Mouse (Mus musculus) hindbrain, embryonic 12.5 days (tissue): ENCODE results near the gene Kcnt2. TPM values are rescaled to one million over a fixed set of nuclear protein-coding genes. Genes with fewer than 3 reads are reported as not detected.
A peak's percentile ranks its signal among the peaks of the same experiment; 100 is the strongest.

Source experiments
- ATAC-seq: fragments of 200-750 bp; cut with Nextera tagmentation; 2 replicates; pipeline ENCODE4 v1.8.0; 2017; ENCODE audit warnings: moderate TSS enrichment; ENCODE audit not compliant: low FRiP score
- H3K27ac ChIP-seq: fragments of 300-500 bp; sonication (generic); 2 replicates; pipeline ENCODE4 v1.5.1; 2016; ENCODE audit warnings: mild to moderate bottlenecking
- H3K27me3 ChIP-seq: fragments of 300-500 bp; sonication (generic); 2 replicates; pipeline ENCODE4 v1.6.1; 2016; ENCODE audit warnings: mild to moderate bottlenecking
- H3K36me3 ChIP-seq: fragments of 300-500 bp; sonication (generic); 2 replicates; pipeline ENCODE4 v1.6.1; 2016; ENCODE audit warnings: mild to moderate bottlenecking
- H3K4me1 ChIP-seq: fragments of 300-500 bp; sonication (generic); 2 replicates; pipeline ENCODE4 v1.6.1; 2016
- H3K4me2 ChIP-seq: fragments of 300-500 bp; sonication (generic); replicated peaks from 2 replicates; pipeline ENCODE4 v1.6.1; 2016; ENCODE audit warnings: mild to moderate bottlenecking
- H3K4me3 ChIP-seq: fragments of 300-500 bp; sonication (generic); 2 replicates; pipeline ENCODE4 v1.5.1; 2016; ENCODE audit warnings: mild to moderate bottlenecking
- H3K9ac ChIP-seq: fragments of 300-500 bp; sonication (generic); 2 replicates; pipeline ENCODE4 v1.6.1; 2016; ENCODE audit warnings: mild to moderate bottlenecking, moderate library complexity
- H3K9me3 ChIP-seq: fragments of 300-500 bp; sonication (generic); replicated peaks from 2 replicates; pipeline ENCODE4 v1.6.1; 2016; ENCODE audit warnings: mild to moderate bottlenecking
- WGBS: fragments of 180-500 bp; shearing (Covaris S2); methylation state at CpG from one replicate; pipeline ENCODE4 v1.1.7; 2016; 5-methylcytosine and 5-hydroxymethylcytosine counted together
- polyA plus RNA-seq: library from polyadenylated mRNA; unstranded; fragments of >200 nt; fragmentation: Nextera tagmentation; extraction: Ambion mirVana; gene quantifications from 2 replicates; pipeline ENCODE4 v1.2.1, GENCODE M21; 2016

Kcnt2 gene
- polyA plus RNA-seq, 1 experiment from 2014 or later = 1.9 TPM

- no peak for ATAC-seq
Observed at GRCm38 (mm10) chr1:140548711-140549110, 302.8 kb downstream of the Kcnt2 start.

GRCm38 (mm10) chr1:140560801-140561200, 314.8 kb downstream of the Kcnt2 start:
- H3K27ac ChIP-seq = no peak overlapping the region
- H3K27me3 ChIP-seq = no peaks in the 10 kb centered on the region
- H3K9me3 ChIP-seq = no peaks in the 10 kb centered on the region
- H3K9ac ChIP-seq = no peak overlapping the region
- H3K4me2 ChIP-seq = no peak overlapping the region
- ATAC-seq = no peak
- H3K36me3 ChIP-seq = no peaks in the 10 kb centered on the region
- H3K4me1 ChIP-seq = no peaks in the 10 kb centered on the region
- no peak overlapping the region for H3K4me3 ChIP-seq

More at GRCm38 (mm10) chr1:140548711-140549110, 302.8 kb downstream of the Kcnt2 start:
- Histone ChIP-seq H3K27ac (no peak overlapping the region), H3K9ac (no peak overlapping the region), H3K27me3 (no peaks in the 10 kb centered on the region), H3K4me1 (no peaks in the 10 kb centered on the region), H3K4me3 (no peak overlapping the region), H3K36me3 (no peaks in the 10 kb centered on the region), H3K9me3 (no peaks in the 10 kb centered on the region), H3K4me2 (no peak overlapping the region)

GRCm38 (mm10) chr1:140572141-140572540, 326.2 kb downstream of the Kcnt2 start:
- no peaks in the 10 kb centered on the region for H3K9me3 ChIP-seq
- no peak overlapping the region for H3K4me2 ChIP-seq
- H3K9ac ChIP-seq = no peak overlapping the region
- H3K4me1 ChIP-seq = no peaks in the 10 kb centered on the region
- ATAC-seq = no peak
- no peaks in the 10 kb centered on the region for H3K27me3 ChIP-seq
- no peak overlapping the region for H3K4me3 ChIP-seq
- no peak overlapping the region for H3K27ac ChIP-seq
- 83% methylated on average over 7 of the region's 7 CpGs for WGBS
- H3K36me3 ChIP-seq = no peaks in the 10 kb centered on the region

GRCm38 (mm10) chr1:140578607-140579006, 332.6 kb downstream of the Kcnt2 start:
- ATAC-seq = no peak
- Histone ChIP-seq H3K4me3 (no peak overlapping the region), H3K4me1 (no peaks in the 10 kb centered on the region), H3K27me3 (no peaks in the 10 kb centered on the region), H3K9me3 (no peaks in the 10 kb centered on the region), H3K4me2 (no peak overlapping the region), H3K9ac (no peak overlapping the region), H3K36me3 (no peaks in the 10 kb centered on the region), H3K27ac (no peak overlapping the region)
- 89% methylated on average over 3 of the region's 3 CpGs for WGBS

GRCm38 (mm10) chr1:140588302-140588701, 342.3 kb downstream of the Kcnt2 start:
- no peak overlapping the region for H3K4me3 ChIP-seq
- H3K27me3 ChIP-seq = no peaks in the 10 kb centered on the region
- no peak for ATAC-seq
- H3K27ac ChIP-seq = no peak overlapping the region
- H3K4me1 ChIP-seq = no peaks in the 10 kb centered on the region
- no peaks in the 10 kb centered on the region for H3K36me3 ChIP-seq
- H3K9ac ChIP-seq = no peak overlapping the region
- 79% methylated on average over 3 of the region's 3 CpGs for WGBS
- H3K4me2 ChIP-seq = no peak overlapping the region
- no peaks in the 10 kb centered on the region for H3K9me3 ChIP-seq

GRCm38 (mm10) chr1:140608765-140609297, 362.9 kb downstream of the Kcnt2 start:
- H3K36me3 ChIP-seq = no peaks in the 10 kb centered on the region
- ATAC-seq = peak; percentile 60; the same call in 1 of the 2 replicates
- no peaks in the 10 kb centered on the region for H3K9me3 ChIP-seq
- no peak overlapping the region for H3K4me3 ChIP-seq
- no peak overlapping the region for H3K9ac ChIP-seq
- no peak overlapping the region for H3K27ac ChIP-seq
- H3K27me3 ChIP-seq = no peaks in the 10 kb centered on the region
- H3K4me2 ChIP-seq = no peak overlapping the region
- no peaks in the 10 kb centered on the region for H3K4me1 ChIP-seq
- WGBS = 84% methylated on average over 4 of the region's 4 CpGs

GRCm38 (mm10) chr1:140613101-140613500, 367.1 kb downstream of the Kcnt2 start:
- no peaks in the 10 kb centered on the region for H3K36me3 ChIP-seq
- no peak overlapping the region for H3K9ac ChIP-seq
- no peaks in the 10 kb centered on the region for H3K4me1 ChIP-seq
- 75% methylated on average over 1 of the region's 1 CpGs for WGBS
- no peaks in the 10 kb centered on the region for H3K27me3 ChIP-seq
- no peaks in the 10 kb centered on the region for H3K9me3 ChIP-seq
- H3K27ac ChIP-seq = no peak overlapping the region
- H3K4me3 ChIP-seq = no peak overlapping the region
- ATAC-seq = no peak
- H3K4me2 ChIP-seq = no peak overlapping the region

- WGBS = 86% methylated on average over 2 of the region's 2 CpGs
- ATAC-seq = no peak
- no peak overlapping the region for H3K27ac ChIP-seq
- H3K4me2 ChIP-seq = no peak overlapping the region
- H3K9ac ChIP-seq = no peak overlapping the region
- no peaks in the 10 kb centered on the region for H3K27me3 ChIP-seq
- H3K9me3 ChIP-seq = no peaks in the 10 kb centered on the region
- H3K4me1 ChIP-seq = no peaks in the 10 kb centered on the region
- no peaks in the 10 kb centered on the region for H3K36me3 ChIP-seq
- H3K4me3 ChIP-seq = no peak overlapping the region
Observed at GRCm38 (mm10) chr1:140614840-140615239, 368.9 kb downstream of the Kcnt2 start.

GRCm38 (mm10) chr1:140618164-140618563, 372.2 kb downstream of the Kcnt2 start:
- Histone ChIP-seq H3K36me3 (no peaks in the 10 kb centered on the region), H3K4me1 (no peaks in the 10 kb centered on the region), H3K27me3 (no peaks in the 10 kb centered on the region), H3K4me2 (no peak overlapping the region), H3K9ac (no peak overlapping the region), H3K27ac (no peak overlapping the region), H3K4me3 (no peak overlapping the region), H3K9me3 (no peaks in the 10 kb centered on the region)
- no peak for ATAC-seq

- Histone ChIP-seq H3K4me3 (no peak overlapping the region), H3K27me3 (no peaks in the 10 kb centered on the region), H3K9me3 (no peaks in the 10 kb centered on the region), H3K36me3 (no peaks in the 10 kb centered on the region), H3K4me1 (no peaks in the 10 kb centered on the region), H3K4me2 (no peak overlapping the region), H3K27ac (no peak overlapping the region), H3K9ac (no peak overlapping the region)
- ATAC-seq = no peak
Observed at GRCm38 (mm10) chr1:140624918-140625317, 379.0 kb downstream of the Kcnt2 start.

- Histone ChIP-seq H3K4me3 (no peak overlapping the region), H3K4me1 (no peaks in the 10 kb centered on the region), H3K4me2 (no peak overlapping the region), H3K9ac (no peak overlapping the region), H3K27me3 (no peaks in the 10 kb centered on the region), H3K9me3 (no peaks in the 10 kb centered on the region), H3K27ac (no peak overlapping the region), H3K36me3 (no peaks in the 10 kb centered on the region)
- 59% methylated on average over 3 of the region's 3 CpGs for WGBS
- no peak for ATAC-seq
Observed at GRCm38 (mm10) chr1:140659607-140660340, 413.8 kb downstream of the Kcnt2 start.

- 0 out of 2 replicates have a peak, but pooled peaks have one; percentile 58 for ATAC-seq
- H3K9me3 ChIP-seq = no peaks in the 10 kb centered on the region
- H3K36me3 ChIP-seq = no peaks in the 10 kb centered on the region
- H3K4me3 ChIP-seq = no peak overlapping the region
- no peak overlapping the region for H3K9ac ChIP-seq
- H3K4me1 ChIP-seq = no peaks in the 10 kb centered on the region
- peak overlapping the region; percentile 30; the same call in 1 of the 2 replicates for H3K4me2 ChIP-seq
- no peak overlapping the region for H3K27ac ChIP-seq
- 57% methylated on average over 12 of the region's 12 CpGs for WGBS
- H3K27me3 ChIP-seq = no peaks in the 10 kb centered on the region
Observed at GRCm38 (mm10) chr1:140660751-140661403, 414.9 kb downstream of the Kcnt2 start.

- 37% methylated on average over 3 of the region's 3 CpGs for WGBS
- Histone ChIP-seq H3K36me3 (no peaks in the 10 kb centered on the region), H3K9ac (no peak overlapping the region), H3K27ac (no peak overlapping the region), H3K9me3 (no peaks in the 10 kb centered on the region), H3K27me3 (no peaks in the 10 kb centered on the region), H3K4me3 (no peak overlapping the region), H3K4me2 (peak overlapping the region; percentile 30; the same call in 1 of the 2 replicates), H3K4me1 (no peaks in the 10 kb centered on the region)
- ATAC-seq = peak; percentile 69
Observed at GRCm38 (mm10) chr1:140661404-140661787, 415.4 kb downstream of the Kcnt2 start.
